Mouse (Mus musculus) neural tube, embryonic 12.5 days (tissue): ENCODE measurements around the gene Pi16. TPM values are rescaled to one million over a fixed set of nuclear protein-coding genes. Genes with fewer than 3 reads are reported as not detected.

Experiments used
- ATAC-seq: fragments of 200-750 bp; cut with Nextera tagmentation; 2 replicates; pipeline ENCODE4 v1.8.0; 2017; ENCODE audit warnings: low read depth, mild to moderate bottlenecking, moderate TSS enrichment, moderate library complexity; ENCODE audit not compliant: low FRiP score
- H3K27ac ChIP-seq: fragments of 300-500 bp; sonication (generic); 2 replicates; pipeline ENCODE4 v1.5.1; 2016
- H3K27me3 ChIP-seq: fragments of 300-500 bp; sonication (generic); replicated peaks from 2 replicates; pipeline ENCODE4 v1.6.1; 2016; ENCODE audit warnings: mild to moderate bottlenecking
- H3K36me3 ChIP-seq: fragments of 300-500 bp; sonication (generic); 2 replicates; pipeline ENCODE4 v1.6.1; 2016; ENCODE audit warnings: mild to moderate bottlenecking
- H3K4me1 ChIP-seq: fragments of 300-500 bp; sonication (generic); 2 replicates; pipeline ENCODE4 v1.6.1; 2016
- H3K4me2 ChIP-seq: fragments of 300-500 bp; sonication (generic); replicated peaks from 2 replicates; pipeline ENCODE4 v1.6.1; 2016; ENCODE audit warnings: mild to moderate bottlenecking
- H3K4me3 ChIP-seq: fragments of 300-500 bp; sonication (generic); 2 replicates; pipeline ENCODE4 v1.5.1; 2016
- H3K9ac ChIP-seq: fragments of 300-500 bp; sonication (generic); 2 replicates; pipeline ENCODE4 v1.6.1; 2016; ENCODE audit warnings: mild to moderate bottlenecking
- H3K9me3 ChIP-seq: fragments of 300-500 bp; sonication (generic); 2 replicates; pipeline ENCODE4 v1.6.1; 2016; ENCODE audit warnings: mild to moderate bottlenecking
- WGBS: fragments of 180-500 bp; shearing (Covaris S2); methylation state at CpG from one replicate; pipeline ENCODE4 v1.1.7; 2016; 5-methylcytosine and 5-hydroxymethylcytosine counted together
- polyA plus RNA-seq: library from polyadenylated mRNA; unstranded; fragments of >200 nt; fragmentation: Nextera tagmentation; extraction: Ambion mirVana; gene quantifications from 2 replicates; pipeline ENCODE4 v1.2.1, GENCODE M21; 2016

The Pi16 gene
- polyA plus RNA-seq, 1 experiment from 2014 or later, result 1.3 TPM

GRCm38 (mm10) chr17:29305871-29306270 lies 11.6 kb upstream of the Pi16 start:
- H3K4me1 ChIP-seq, result peaks cover 4% of the 10 kb centered on the region
- H3K9ac ChIP-seq, result no peak overlapping the region

GRCm38 (mm10) chr17:29310056-29310623 lies 7.3 kb upstream of the Pi16 start:
- Histone ChIP-seq H3K9ac (no peak overlapping the region), H3K4me1 (no peaks in the 10 kb centered on the region; the same call in 1 of the 2 replicates), H3K9me3 (no peaks in the 10 kb centered on the region; the same call in 1 of the 2 replicates), H3K27ac (no peak overlapping the region), H3K4me2 (no peak overlapping the region), H3K4me3 (no peak overlapping the region), H3K27me3 (no peaks in the 10 kb centered on the region), H3K36me3 (no peaks in the 10 kb centered on the region)
- 61% methylated on average over 21 of the region's 21 CpGs for WGBS
- ATAC-seq, result no peak

More at GRCm38 (mm10) chr17:29305871-29306270, 11.6 kb upstream of the Pi16 start:
- Histone ChIP-seq H3K27me3 (no peaks in the 10 kb centered on the region; the same call in 1 of the 2 replicates), H3K36me3 (peaks cover 16% of the 10 kb centered on the region), H3K27ac (no peak overlapping the region), H3K4me2 (no peak overlapping the region), H3K4me3 (no peak overlapping the region), H3K9me3 (no peaks in the 10 kb centered on the region)
- 70% methylated on average over 7 of the region's 7 CpGs for WGBS
- ATAC-seq, result no peak

DNA sequence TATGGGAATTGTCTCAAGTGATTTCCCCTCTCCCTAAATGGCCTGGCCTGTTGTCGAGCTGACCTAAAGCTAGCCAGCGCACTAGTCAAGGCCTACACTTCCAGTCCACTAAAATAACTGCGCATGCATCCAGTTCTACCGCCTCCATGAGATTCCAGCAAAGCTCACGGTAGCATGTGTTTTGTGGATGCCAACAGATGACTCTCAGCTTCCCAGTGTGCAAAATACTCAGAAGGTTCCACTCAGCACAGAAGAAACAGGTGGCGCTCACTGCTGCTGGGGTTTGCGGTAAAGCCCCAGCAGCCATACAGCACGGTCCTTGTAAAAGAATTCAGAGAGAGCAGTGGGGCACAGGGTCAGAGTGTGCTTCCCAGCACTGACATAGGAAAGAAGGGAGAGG lies 5.9 kb upstream of the Pi16 start:
- H3K4me1 ChIP-seq, result no peaks in the 10 kb centered on the region; the same call in 1 of the 2 replicates
- H3K4me3 ChIP-seq, result no peak overlapping the region
- H3K36me3 ChIP-seq, result no peaks in the 10 kb centered on the region
- H3K27me3 ChIP-seq, result no peaks in the 10 kb centered on the region
- no peak overlapping the region for H3K27ac ChIP-seq
- no peak for ATAC-seq
- H3K4me2 ChIP-seq, result no peak overlapping the region
- 91% methylated on average over 8 of the region's 8 CpGs for WGBS
- H3K9ac ChIP-seq, result no peak overlapping the region
- H3K9me3 ChIP-seq, result no peaks in the 10 kb centered on the region; the same call in 1 of the 2 replicates

DNA sequence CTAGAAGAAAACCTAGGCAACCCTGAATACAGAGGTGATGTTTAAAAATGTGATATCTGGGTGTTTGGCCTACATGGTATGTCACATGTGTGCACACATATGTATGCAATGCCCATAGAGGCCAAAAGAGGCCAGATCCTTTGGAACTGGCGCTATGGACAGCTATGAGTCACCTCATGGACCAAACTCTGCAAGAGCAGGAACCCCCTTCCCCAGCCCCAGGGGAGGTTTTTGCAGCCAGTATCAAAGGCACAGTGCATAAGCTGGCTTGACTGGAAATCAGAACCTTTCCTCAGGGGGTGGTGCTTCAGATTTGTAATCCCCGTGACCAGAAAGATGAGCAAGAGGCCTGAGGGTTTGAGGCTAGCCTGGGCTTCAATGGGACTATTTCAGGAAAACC lies 5.4 kb upstream of the Pi16 start:
- H3K4me1 ChIP-seq, result no peaks in the 10 kb centered on the region; the same call in 1 of the 2 replicates
- no peaks in the 10 kb centered on the region for H3K27me3 ChIP-seq
- H3K4me2 ChIP-seq, result no peak overlapping the region
- H3K9me3 ChIP-seq, result no peaks in the 10 kb centered on the region; the same call in 1 of the 2 replicates
- ATAC-seq, result no peak
- no peak overlapping the region for H3K4me3 ChIP-seq
- 86% methylated on average over 2 of the region's 2 CpGs for WGBS
- no peak overlapping the region for H3K9ac ChIP-seq
- H3K27ac ChIP-seq, result no peak overlapping the region
- H3K36me3 ChIP-seq, result no peaks in the 10 kb centered on the region

DNA sequence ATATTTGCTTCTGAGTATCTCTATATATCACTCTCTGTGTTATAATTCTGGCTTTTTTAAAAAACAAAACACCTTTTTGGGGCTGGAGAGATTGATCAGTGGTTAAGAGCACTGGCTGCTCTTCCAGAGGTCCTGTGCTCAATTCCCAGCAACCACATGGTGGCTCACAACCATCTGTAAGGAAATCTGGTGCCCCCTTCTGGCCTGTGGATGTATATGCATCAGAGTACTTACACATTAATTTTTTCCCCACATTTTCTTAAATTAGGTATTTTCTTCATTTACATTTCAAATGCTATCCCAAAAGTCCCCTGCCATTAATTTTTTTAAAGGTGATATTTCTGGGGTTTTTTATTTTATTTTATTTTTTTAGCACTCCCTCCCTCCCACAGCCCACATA lies 4.2 kb upstream of the Pi16 start:
- H3K9ac ChIP-seq, result no peak overlapping the region
- no peak overlapping the region for H3K4me2 ChIP-seq
- H3K36me3 ChIP-seq, result no peaks in the 10 kb centered on the region
- H3K4me3 ChIP-seq, result no peak overlapping the region
- no peak for ATAC-seq
- H3K9me3 ChIP-seq, result no peaks in the 10 kb centered on the region; the same call in 1 of the 2 replicates
- H3K27ac ChIP-seq, result no peak overlapping the region
- H3K4me1 ChIP-seq, result no peaks in the 10 kb centered on the region; the same call in 1 of the 2 replicates
- H3K27me3 ChIP-seq, result no peaks in the 10 kb centered on the region

GRCm38 (mm10) chr17:29315672-29316465 lies 1.6 kb upstream of the Pi16 start:
- H3K36me3 ChIP-seq, result no peaks in the 10 kb centered on the region
- H3K9me3 ChIP-seq, result no peaks in the 10 kb centered on the region; the same call in 1 of the 2 replicates
- no peak overlapping the region for H3K4me3 ChIP-seq
- peaks cover 18% of the 10 kb centered on the region for H3K27me3 ChIP-seq
- WGBS, result 38% methylated on average over 9 of the region's 9 CpGs
- no peak for ATAC-seq
- H3K4me2 ChIP-seq, result no peak overlapping the region
- H3K9ac ChIP-seq, result no peak overlapping the region
- no peak overlapping the region for H3K27ac ChIP-seq
- peaks cover 4% of the 10 kb centered on the region; the same call in 1 of the 2 replicates for H3K4me1 ChIP-seq

- H3K27me3 ChIP-seq, result peaks cover 28% of the 10 kb centered on the region
- no peaks in the 10 kb centered on the region; the same call in 1 of the 2 replicates for H3K9me3 ChIP-seq
- no peak overlapping the region for H3K9ac ChIP-seq
- peaks cover 7% of the 10 kb centered on the region; the same call in 1 of the 2 replicates for H3K4me1 ChIP-seq
- H3K36me3 ChIP-seq, result no peaks in the 10 kb centered on the region
- no peak overlapping the region for H3K4me2 ChIP-seq
- 72% methylated on average over 3 of the region's 3 CpGs for whole genome bisulfite sequencing
- H3K4me3 ChIP-seq, result no peak overlapping the region
- ATAC-seq, result no peak
- H3K27ac ChIP-seq, result no peak overlapping the region
Measured at GRCm38 (mm10) chr17:29316891-29317290, 589 bp upstream of the Pi16 start.

DNA sequence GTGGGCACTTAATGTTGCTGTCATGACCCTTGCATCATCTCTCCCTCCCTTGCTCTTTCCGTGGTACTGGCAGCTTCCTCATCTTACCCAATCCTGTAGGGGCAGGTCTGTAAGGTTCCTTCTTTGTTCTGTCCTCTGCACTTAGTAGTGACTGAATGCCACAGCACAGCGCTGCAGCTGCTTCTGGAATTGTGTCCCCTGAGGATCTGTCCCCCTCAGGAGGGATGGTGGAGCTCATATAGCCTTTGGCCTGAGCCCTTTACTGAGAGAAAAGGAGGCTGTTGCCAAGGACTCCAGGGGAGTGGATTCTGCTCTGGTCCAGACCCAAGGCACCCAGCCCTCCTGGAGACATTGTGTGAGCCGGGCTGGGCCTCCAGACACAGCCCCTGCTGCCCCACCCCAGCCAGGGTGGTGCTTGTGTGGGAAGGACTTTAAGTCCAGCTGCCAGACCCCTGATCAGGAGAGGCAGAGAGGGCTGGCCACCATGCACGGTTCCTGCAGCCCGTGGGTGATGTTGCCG lies 1.3 kb downstream of the Pi16 start:
- Histone ChIP-seq H3K27ac (no peak overlapping the region), H3K36me3 (no peaks in the 10 kb centered on the region), H3K27me3 (peaks cover 45% of the 10 kb centered on the region), H3K4me3 (no peak overlapping the region), H3K4me2 (no peak overlapping the region), H3K9me3 (no peaks in the 10 kb centered on the region), H3K4me1 (peaks cover 15% of the 10 kb centered on the region), H3K9ac (no peak overlapping the region)
- 55% methylated on average over 6 of the region's 6 CpGs for WGBS
- no peak for ATAC-seq

DNA sequence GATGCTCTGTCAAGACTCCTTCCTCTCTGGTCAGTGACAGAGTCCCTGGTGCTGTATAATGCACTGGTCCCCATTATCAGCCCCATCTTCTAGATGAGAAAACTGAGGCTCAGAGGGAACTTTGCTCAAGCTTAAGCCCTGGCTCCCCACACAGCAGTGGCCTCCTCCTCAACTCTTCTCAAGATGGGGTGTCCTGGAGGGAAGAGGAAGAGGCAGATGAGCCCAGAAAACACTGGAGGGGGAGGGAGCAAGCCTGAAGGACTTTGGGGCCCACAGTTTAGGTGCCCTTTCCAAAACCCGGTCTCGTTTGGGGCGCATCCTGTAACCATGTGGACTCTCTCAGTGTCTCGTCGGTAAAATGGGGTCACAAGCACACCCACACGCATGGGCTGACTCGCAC lies 2.0 kb downstream of the Pi16 start:
- ATAC-seq, result no peak
- Histone ChIP-seq H3K9me3 (no peaks in the 10 kb centered on the region), H3K36me3 (no peaks in the 10 kb centered on the region), H3K27me3 (peaks cover 50% of the 10 kb centered on the region), H3K4me2 (no peak overlapping the region), H3K27ac (no peak overlapping the region), H3K4me3 (no peak overlapping the region), H3K4me1 (peaks cover 15% of the 10 kb centered on the region), H3K9ac (no peak overlapping the region)
- 92% methylated on average over 7 of the region's 7 CpGs for WGBS

- no peak overlapping the region for H3K9ac ChIP-seq
- no peak overlapping the region for H3K4me2 ChIP-seq
- no peak for ATAC-seq
- WGBS, result 73% methylated on average over 8 of the region's 8 CpGs
- no peak overlapping the region for H3K4me3 ChIP-seq
- H3K27ac ChIP-seq, result no peak overlapping the region
- no peaks in the 10 kb centered on the region for H3K36me3 ChIP-seq
- H3K9me3 ChIP-seq, result no peaks in the 10 kb centered on the region
- H3K4me1 ChIP-seq, result peaks cover 15% of the 10 kb centered on the region
- H3K27me3 ChIP-seq, result peaks cover 50% of the 10 kb centered on the region
Measured at GRCm38 (mm10) chr17:29319881-29320639, 2.6 kb downstream of the Pi16 start.

- 11% methylated on average over 41 of the region's 41 CpGs for WGBS
- H3K27me3 ChIP-seq, result peaks cover 57% of the 10 kb centered on the region
- no peak overlapping the region; the same call in 1 of the 2 replicates for H3K4me3 ChIP-seq
Measured at GRCm38 (mm10) chr17:29321765-29322602, 4.5 kb downstream of the Pi16 start.

More at GRCm38 (mm10) chr17:29321765-29322602, 4.5 kb downstream of the Pi16 start:
- ATAC-seq, result no peak
- no peaks in the 10 kb centered on the region for H3K36me3 ChIP-seq
- H3K9me3 ChIP-seq, result no peaks in the 10 kb centered on the region
- no peak overlapping the region for H3K27ac ChIP-seq
- no peak overlapping the region for H3K9ac ChIP-seq
- H3K4me1 ChIP-seq, result peaks cover 29% of the 10 kb centered on the region
- H3K4me2 ChIP-seq, result peak overlapping the region; percentile 38
